Mouse (Mus musculus) stomach, embryonic 14.5 days (tissue): Measurements from ENCODE around the gene 1700020A23Rik. TPM values are rescaled to one million over a fixed set of nuclear protein-coding genes. Genes with fewer than 3 reads are reported as not detected.
A peak's percentile ranks its signal among the peaks of the same experiment; 100 is the strongest.
"Not testable (repeated sequence)": the region's sequence is repeated elsewhere in the genome, so short reads cannot be mapped to it uniquely, and the experiment has no call there.

Experiments
- ATAC-seq: fragments of 200-750 bp; cut with Nextera tagmentation; 2 replicates; pipeline ENCODE4 v1.8.0; 2017; ENCODE audit warnings: low read depth, moderate TSS enrichment; ENCODE audit not compliant: insufficient number of reproducible peaks, insufficient read depth, low FRiP score
- H3K27ac ChIP-seq: fragments of 300-500 bp; sonication (generic); 2 replicates; pipeline ENCODE4 v1.5.1; 2014; ENCODE audit warnings: mild to moderate bottlenecking, low read length, moderate library complexity, mixed read lengths
- H3K27me3 ChIP-seq: fragments of 300-500 bp; sonication (generic); 2 replicates; pipeline ENCODE4 v1.6.1; 2014; ENCODE audit warnings: low read length, control low read depth, mixed read lengths; ENCODE audit not compliant: control insufficient read depth, insufficient read depth
- H3K36me3 ChIP-seq: fragments of 300-500 bp; sonication (generic); 2 replicates; pipeline ENCODE4 v1.6.1; 2014; ENCODE audit warnings: mild to moderate bottlenecking, control low read depth, low read length, moderate library complexity, mixed read lengths; ENCODE audit not compliant: control insufficient read depth, insufficient read depth
- H3K4me1 ChIP-seq: fragments of 300-500 bp; sonication (generic); 2 replicates; pipeline ENCODE4 v1.6.1; 2014; ENCODE audit warnings: low read length, control low read depth, mixed read lengths; ENCODE audit not compliant: control insufficient read depth, insufficient read depth
- H3K4me2 ChIP-seq: fragments of 300-500 bp; sonication (generic); replicated peaks from 2 replicates; pipeline ENCODE4 v1.6.1; 2014; ENCODE audit warnings: low read depth, low read length, control low read depth
- H3K4me3 ChIP-seq: fragments of 300-500 bp; sonication (generic); 2 replicates; pipeline ENCODE4 v1.5.1; 2014; ENCODE audit warnings: low read depth, low read length, control low read depth
- H3K9ac ChIP-seq: fragments of 300-500 bp; sonication (generic); replicated peaks from 2 replicates; pipeline ENCODE4 v1.6.1; 2014; ENCODE audit warnings: low read depth, mild to moderate bottlenecking, control low read depth, low read length, moderate library complexity, mixed read lengths
- H3K9me3 ChIP-seq: fragments of 300-500 bp; sonication (generic); 2 replicates; pipeline ENCODE4 v1.6.1; 2016; ENCODE audit warnings: low read depth, low read length, control low read depth; ENCODE audit not compliant: control insufficient read depth
- WGBS: fragments of 180-500 bp; shearing (Covaris S2); extraction: QIAGEN DNeasy Blood & Tissue Kit; methylation state at CpG from one replicate; pipeline ENCODE4 v1.1.7; 2014; 5-methylcytosine and 5-hydroxymethylcytosine counted together
- polyA plus RNA-seq: library from polyadenylated mRNA; unstranded; fragments of >200 nt; fragmentation: Nextera tagmentation; extraction: Ambion mirVana; gene quantifications from 2 replicates; pipeline ENCODE4 v1.2.1, GENCODE M21; 2014

Gene 1700020A23Rik
- polyA plus RNA-seq = not detected in 2 replicates

DNA sequence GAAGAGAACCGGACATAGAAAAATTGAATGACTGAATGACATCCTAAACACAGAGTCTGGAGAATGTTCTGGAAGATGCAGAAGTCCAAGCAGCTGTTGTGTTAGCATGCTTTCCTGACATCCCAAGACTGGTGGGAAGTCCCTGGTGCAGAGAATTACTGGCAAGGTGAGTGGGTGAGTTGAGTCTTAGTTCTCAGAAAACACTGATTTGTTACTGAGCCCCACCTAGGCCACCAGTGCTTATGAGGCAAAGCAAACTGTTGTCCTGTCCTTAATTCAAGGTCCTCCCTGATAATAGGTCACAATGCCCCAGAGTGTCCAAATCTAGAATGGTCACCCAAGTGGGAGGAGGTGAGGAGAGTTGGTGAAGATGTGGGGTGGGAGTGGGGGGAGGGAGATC, at the start of gene 1700020A23Rik, which contains the start of gene Gm28372:
1700020A23Rik (plus strand) TSS at position 321 of the 400 bp plus-strand sequence.
Gm28372 (plus strand) TSS at position 301 of the 400 bp plus-strand sequence.
- H3K27me3 ChIP-seq = no peaks in the 10 kb centered on the region
- no peaks in the 10 kb centered on the region for H3K4me1 ChIP-seq
- H3K4me3 ChIP-seq = no peak within 1 kb of the TSS
- ATAC-seq = no peak
- no peak within 1 kb of the TSS for H3K4me2 ChIP-seq
- 89% methylated on average over 1 of the region's 1 CpGs for WGBS
- no peak within 1 kb of the TSS for H3K27ac ChIP-seq
- no peaks in the 10 kb centered on the region for H3K36me3 ChIP-seq
- no peaks in the 10 kb centered on the region for H3K9me3 ChIP-seq
- H3K9ac ChIP-seq = no peak within 1 kb of the TSS

DNA sequence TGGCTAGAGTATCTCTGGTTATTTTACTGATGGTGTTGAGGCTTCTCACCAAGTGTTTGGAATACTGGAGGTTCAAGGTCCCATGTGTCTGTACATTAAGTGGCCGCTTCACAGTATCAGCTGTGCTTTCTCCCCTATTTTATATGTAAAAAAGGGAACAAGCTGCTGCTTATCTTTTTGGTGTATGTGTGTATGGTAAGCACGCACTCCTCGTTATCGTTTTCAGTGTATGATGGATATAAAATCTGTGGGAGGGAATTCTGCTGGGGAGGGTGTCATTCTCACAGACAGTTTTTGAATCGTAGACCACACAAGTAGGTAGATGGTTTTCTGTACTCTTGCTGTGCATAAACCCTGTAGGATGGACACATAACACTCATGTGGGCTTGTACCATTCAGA, 47.5 kb upstream of the 1700020A23Rik start:
- Histone ChIP-seq H3K9ac (no peak overlapping the region), H3K4me1 (no peaks in the 10 kb centered on the region), H3K36me3 (no peaks in the 10 kb centered on the region), H3K9me3 (no peaks in the 10 kb centered on the region), H3K4me2 (no peak overlapping the region), H3K27me3 (peaks cover 23% of the 10 kb centered on the region), H3K4me3 (no peak overlapping the region), H3K27ac (no peak overlapping the region)
- no peak for ATAC-seq
- 94% methylated on average over 5 of the region's 5 CpGs for WGBS

DNA sequence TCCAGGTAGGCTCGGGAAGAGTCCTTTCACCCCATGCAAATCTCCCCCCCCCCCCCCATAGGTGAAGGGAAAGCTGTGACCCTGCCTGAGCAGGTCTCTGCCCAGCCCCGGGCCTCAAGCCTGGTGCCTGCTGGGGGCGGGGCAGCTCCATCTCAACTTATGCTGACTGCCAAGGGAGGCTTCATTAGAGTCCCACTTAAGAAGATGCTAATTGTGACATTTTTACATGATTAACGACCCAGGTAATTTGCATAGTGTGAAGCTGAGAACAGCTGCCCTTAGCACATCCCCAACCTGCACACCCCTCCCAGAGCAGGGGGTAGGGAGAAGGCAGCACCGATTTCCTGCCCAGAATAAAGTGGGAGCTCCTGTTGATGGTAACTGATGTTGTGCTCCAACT, 46.2 kb upstream of the 1700020A23Rik start:
- Histone ChIP-seq H3K9me3 (no peaks in the 10 kb centered on the region), H3K27ac (no peak overlapping the region), H3K4me3 (no peak overlapping the region), H3K27me3 (peaks cover 23% of the 10 kb centered on the region), H3K36me3 (no peaks in the 10 kb centered on the region), H3K9ac (no peak overlapping the region), H3K4me2 (no peak overlapping the region), H3K4me1 (no peaks in the 10 kb centered on the region)
- 14% methylated on average over 5 of the region's 5 CpGs for WGBS
- no peak; the same call in 1 of the 2 replicates for ATAC-seq

DNA sequence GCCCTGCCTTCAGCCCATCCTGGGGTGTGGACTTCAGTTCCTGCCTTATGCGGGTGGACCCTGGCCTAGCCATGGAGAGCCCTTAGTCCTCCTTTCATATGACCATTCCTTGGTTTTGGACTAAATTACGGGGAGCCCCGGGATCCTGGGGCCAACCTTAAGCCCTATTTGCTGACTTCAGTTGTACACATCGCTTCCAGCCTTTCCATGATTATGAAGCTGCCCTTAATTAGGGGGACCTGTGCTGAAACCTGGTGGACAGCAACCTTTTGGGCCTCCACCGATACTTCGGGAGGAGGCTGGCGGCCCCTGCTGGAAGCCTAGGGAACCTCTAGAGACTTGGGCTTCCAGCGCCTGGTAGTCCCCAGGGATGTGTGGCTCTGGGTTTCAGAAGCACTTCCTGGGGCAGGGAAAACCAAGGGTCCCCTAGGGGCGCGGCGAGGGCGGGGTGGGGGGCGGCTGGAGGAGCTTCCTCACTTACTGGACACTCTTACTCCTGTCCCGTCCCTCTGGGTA, 42.5 kb upstream of the 1700020A23Rik start:
- no peak overlapping the region for H3K4me2 ChIP-seq
- 5% methylated on average over 14 of the region's 14 CpGs for WGBS
- H3K27me3 ChIP-seq = peaks cover 23% of the 10 kb centered on the region
- H3K9me3 ChIP-seq = no peaks in the 10 kb centered on the region
- no peak overlapping the region for H3K4me3 ChIP-seq
- H3K4me1 ChIP-seq = no peaks in the 10 kb centered on the region
- ATAC-seq = no peak
- H3K9ac ChIP-seq = no peak overlapping the region
- H3K27ac ChIP-seq = no peak overlapping the region
- no peaks in the 10 kb centered on the region for H3K36me3 ChIP-seq

DNA sequence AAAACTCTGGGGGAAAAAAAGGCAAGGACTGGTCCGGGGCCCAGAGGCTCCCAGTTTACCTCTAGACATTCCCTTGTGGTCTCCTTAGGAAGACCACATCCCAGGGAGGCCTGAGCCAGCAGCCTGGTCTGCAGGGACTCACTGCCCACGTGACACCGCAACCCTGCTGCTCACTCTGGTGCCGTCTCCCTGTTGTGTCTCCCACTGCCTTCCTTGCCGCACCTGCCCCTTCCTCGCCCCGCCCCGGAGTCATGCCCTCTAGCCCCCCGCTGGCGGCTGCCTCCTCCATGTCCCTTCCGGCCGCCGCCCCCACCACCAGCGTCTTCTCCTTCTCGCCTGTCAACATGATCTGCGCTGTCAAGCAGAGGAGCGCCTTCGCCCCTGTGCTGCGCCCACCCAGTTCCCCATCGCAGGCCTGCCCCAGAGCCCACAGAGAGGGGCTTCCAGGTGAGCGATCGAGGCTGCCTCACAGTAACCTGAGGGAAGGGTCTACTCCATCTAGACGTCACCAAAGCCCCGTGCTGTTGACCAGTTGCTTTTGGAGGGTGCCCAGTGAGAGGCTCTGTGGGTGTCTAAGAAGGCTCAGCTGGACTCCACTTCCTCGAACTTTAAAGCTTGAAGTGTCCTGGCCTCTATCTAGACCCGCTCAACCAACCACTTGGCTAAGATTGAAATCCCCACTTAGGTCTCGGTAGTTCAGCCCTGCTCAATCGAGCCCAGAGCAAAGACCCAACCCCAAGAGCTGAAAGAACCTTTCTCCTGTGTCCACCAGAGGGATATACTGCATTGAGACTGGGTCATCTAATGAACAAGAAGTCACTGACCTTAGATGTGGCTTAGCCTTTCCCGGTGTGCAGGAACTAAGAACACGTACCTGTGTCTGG, 39.6 kb upstream of the 1700020A23Rik start:
- H3K27me3 ChIP-seq = peaks cover 17% of the 10 kb centered on the region
- no peaks in the 10 kb centered on the region for H3K36me3 ChIP-seq
- H3K9me3 ChIP-seq = no peaks in the 10 kb centered on the region
- peak overlapping the region; percentile 26 for H3K4me3 ChIP-seq
- 0 out of 2 replicates have a peak overlapping the region, but pooled peaks have one; percentile 6 for H3K9ac ChIP-seq
- H3K27ac ChIP-seq = no peak overlapping the region
- WGBS = 10% methylated on average over 28 of the region's 30 CpGs
- peak overlapping the region; percentile 39 for H3K4me2 ChIP-seq
- ATAC-seq = peak; percentile 8; the same call in 1 of the 2 replicates
- no peaks in the 10 kb centered on the region for H3K4me1 ChIP-seq

DNA sequence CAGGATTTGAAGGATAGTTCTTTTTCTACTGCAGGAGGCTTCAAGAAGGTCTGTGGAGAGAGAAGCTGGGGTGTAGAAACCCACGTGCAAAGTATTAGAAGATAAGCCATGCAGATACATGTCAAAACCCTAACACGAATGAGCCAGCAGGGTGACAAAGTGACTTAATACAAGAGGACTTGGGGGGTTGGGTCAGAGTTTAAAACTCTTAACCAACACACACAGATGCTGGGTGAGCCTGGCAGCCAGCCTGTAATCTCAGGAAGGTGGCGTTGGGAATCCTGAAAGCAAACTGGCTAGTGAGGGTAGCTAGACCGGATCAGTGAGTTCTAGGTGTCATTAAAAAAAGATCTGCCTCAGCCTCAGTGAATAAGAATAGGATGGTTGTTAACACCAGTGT, 37.7 kb upstream of the 1700020A23Rik start:
- no peaks in the 10 kb centered on the region for H3K9me3 ChIP-seq
- ATAC-seq = no peak
- 53% methylated on average over 4 of the region's 4 CpGs for WGBS

DNA sequence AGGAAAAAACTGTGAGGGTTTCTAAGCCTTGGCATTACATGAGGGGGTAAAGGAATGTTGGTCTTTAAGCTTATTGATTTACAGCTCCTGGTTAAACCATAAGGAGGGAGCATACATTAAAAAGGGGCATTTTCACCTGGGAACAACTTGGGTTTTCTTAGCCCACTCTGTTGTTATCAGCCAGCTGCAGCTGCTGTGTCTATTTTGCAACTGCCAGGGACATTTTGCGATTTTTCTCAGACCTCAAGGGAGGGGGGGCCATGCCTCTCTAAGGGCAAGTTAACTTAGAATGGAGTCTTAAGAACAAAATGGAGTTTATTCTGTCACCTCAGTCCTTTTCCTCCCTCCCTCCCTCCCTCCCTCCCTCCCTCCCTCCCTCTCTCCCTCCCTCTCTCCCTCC, 32.0 kb upstream of the 1700020A23Rik start:
- H3K4me3 ChIP-seq, H3K27me3 ChIP-seq, H3K36me3 ChIP-seq, H3K9me3 ChIP-seq, H3K9ac ChIP-seq, ATAC-seq, H3K4me2 ChIP-seq, H3K27ac ChIP-seq, H3K4me1 ChIP-seq: not testable (repeated sequence)
- WGBS = 27% methylated on average over 1 of the region's 1 CpGs

More for the DNA sequence above, 37.7 kb upstream of the 1700020A23Rik start:
- H3K4me2 ChIP-seq = no peak overlapping the region
- no peaks in the 10 kb centered on the region for H3K36me3 ChIP-seq
- H3K27ac ChIP-seq = no peak overlapping the region
- H3K9ac ChIP-seq = no peak overlapping the region
- H3K27me3 ChIP-seq = 0 out of 2 replicates have a peak, but pooled peaks cover under 1% of the 10 kb centered on the region
- no peaks in the 10 kb centered on the region for H3K4me1 ChIP-seq
- H3K4me3 ChIP-seq = no peak overlapping the region

DNA sequence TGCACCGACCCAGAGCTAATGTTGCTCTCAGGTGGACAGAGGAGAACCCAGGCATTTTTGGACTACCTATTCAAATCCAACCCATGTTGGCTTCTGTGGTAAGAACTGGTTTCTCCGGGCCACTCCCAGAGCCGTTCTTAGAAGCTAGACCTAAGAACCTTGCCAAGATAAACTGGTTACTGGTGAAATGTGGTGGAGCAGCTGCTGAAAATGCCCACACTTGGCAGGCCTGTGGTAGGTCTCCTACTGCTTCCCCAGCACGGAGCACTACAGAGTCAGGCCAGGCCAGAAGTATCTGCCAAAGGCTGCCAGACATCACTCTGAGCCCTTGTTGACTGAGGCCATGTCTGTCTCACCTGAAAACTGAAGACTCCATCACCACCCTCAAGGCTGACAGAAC, 30.1 kb upstream of the 1700020A23Rik start:
- ATAC-seq = no peak
- Histone ChIP-seq H3K36me3 (no peaks in the 10 kb centered on the region), H3K9me3 (no peaks in the 10 kb centered on the region), H3K4me1 (no peaks in the 10 kb centered on the region), H3K4me3 (no peak overlapping the region), H3K27me3 (no peaks in the 10 kb centered on the region), H3K27ac (no peak overlapping the region), H3K9ac (no peak overlapping the region), H3K4me2 (no peak overlapping the region)
- WGBS = 81% methylated on average over 4 of the region's 4 CpGs
